Mouse (Mus musculus) embryo, embryonic 10 days (tissue): ENCODE measurements around the gene Coq2.

Source experiments
- DNase-seq: peaks from one replicate; pipeline ENCODE4 v3.0.0-alpha.2; 2015; ENCODE audit warnings: low spot score

Coq2 gene

DNA sequence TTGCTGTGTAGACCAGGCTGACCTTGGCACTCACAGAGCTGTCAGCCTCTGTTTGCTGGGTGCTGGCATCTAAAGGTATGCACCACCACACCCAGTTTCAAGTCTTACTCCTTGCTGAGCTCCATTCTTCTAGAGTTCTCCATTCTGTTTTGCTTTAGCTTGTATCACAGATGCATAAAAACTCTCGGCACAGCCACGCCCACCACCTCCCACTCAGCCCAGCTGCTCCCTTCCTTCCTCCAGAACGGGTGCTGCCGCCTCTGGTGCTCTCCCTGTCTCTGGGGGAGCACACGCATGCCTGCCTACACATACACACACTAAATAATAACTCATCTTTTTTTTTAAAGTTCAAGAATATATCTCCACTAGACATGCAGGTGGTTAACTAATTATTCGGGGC is 16.5 kb downstream of the Coq2 start:
- DNase-seq = no peak

DNA sequence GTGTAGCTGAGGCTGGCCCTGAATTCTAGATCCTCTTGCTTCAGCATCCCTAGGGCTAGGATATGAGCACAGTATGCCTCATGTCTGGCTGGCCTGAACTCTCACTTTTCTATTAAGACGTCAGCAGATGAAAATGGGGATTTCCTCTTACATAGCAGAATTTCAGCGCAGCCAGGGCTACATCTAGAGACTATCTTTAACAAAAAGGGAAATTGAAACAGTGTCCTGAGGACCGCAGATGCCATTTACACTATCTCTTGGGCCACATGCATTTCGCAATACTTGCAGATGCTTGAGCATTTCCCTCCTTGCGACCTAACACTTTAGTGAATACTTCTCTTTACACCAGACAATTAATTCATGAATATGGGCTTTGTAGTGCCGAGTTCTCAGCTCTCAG is 18.6 kb downstream of the Coq2 start:
- DNase-seq = no peak

DNA sequence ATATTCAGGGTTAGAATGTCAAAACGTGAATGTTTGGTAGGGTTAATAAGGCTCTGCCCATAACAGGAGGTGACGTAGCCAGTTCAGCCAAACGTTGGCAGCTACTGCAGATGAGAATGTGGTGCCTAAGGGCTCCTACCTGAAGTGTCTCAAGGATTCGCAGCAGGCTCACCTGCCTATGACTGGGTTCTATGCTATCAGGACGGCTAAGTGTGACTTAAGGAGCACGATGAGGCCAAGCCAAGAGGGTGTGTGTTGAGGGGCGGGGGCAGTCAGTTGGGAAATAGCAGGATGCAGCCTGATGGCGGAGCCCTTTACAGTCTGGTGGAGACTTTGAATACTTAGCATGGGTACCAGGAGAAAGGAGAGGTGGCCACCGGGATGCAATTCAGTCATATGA is 22.6 kb downstream of the Coq2 start:
- DNase-seq = no peak

DNA sequence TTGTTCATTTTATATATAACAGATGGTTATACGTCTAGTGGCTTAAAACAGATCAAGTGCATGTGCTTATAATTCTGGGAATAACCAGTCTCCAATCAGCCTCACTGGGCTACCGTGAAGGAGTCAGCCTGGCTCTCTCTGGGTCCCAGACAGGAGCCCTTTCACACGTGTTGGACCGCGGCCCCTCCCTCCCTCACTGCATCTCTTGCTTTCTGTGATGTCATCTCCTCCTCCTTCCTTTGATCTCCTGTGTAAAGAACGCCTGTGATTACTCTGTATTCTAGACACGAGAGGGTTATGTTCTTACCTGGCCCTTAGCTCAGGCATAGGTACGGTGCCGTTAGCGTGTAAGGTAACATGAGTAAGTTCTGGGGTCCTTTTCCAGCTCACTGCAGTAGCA is 23.5 kb downstream of the Coq2 start:
- no peak for DNase-seq

DNA sequence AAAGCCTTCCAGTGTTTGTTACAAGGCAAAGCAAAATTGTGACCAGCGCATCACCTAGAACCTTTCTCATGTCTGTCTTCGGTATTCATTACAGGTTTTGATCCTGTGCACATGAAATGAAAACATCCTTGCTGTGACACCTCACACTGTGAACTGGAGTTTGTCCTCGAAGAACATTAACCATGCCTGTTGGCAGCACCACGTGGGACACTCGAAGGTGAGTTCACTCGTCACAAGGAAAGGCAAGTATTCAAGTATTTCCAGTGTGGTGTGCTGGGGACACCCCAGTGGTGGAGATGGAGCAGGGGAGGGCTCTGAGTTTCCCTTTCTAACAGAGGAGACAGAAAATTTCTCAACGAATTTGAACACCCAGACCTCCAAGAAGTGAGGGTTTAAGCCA is 24.0 kb downstream of the Coq2 start:
- DNase-seq = no peak

DNA sequence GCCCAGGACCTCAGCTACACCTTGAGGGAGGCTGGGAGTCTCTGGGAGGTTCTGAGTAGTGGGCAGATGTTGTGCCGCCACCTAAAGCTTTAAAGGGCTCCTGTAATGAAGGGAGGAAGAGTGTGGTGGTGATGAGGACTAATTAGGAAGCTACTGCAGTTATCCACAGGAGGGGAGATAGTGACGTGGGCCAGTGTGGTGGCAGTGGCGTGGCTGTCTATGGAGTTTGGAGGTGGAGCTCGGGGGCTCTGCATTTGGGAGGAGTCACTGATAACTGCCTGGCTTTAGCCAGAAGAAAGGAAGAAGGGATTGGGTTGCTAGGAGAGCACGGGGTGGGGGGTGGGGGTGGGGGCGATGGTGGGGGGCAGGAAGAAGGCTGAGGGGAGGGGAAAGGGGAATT is 26.4 kb downstream of the Coq2 start:
- no peak for DNase-seq

DNA sequence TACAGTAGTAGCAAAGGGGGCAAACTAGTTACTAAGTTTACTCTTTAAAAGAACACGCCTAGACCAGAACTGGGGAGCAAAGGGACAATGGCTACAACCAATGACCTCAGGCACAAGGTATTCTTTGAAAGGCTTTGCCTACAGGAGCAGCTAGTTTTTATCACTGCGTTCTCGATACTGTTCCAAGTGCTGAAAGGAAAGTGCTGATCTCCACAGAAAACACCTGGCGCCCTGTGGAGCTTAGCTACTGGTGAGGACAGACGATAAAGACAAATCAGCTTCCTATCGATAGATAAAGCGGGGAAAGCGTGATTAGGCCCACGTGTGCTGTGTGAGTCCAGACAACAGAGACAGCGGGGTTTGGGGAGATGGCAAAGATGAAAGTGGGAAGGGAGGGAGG is 26.9 kb downstream of the Coq2 start:
- DNase-seq = no peak

DNA sequence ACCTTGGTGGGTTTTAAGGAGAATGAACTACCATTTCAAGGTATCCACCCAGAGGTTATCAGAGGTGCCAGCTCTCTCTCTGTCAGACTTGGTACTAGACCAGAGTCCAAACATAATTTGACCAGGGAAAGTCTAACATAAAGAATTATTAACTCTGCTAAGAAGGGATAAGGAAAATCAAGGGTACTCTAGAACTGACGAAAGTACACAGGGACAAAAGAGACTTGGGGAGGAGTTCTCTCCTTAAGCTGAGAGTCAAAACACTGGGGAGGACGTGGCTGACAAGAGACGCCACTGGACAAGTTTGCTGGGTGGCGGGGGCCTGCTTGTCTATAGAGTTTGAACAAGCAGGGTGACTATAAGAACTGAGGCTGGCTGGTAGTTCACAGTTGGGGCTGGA is 28.4 kb downstream of the Coq2 start:
- no peak for DNase-seq

DNA sequence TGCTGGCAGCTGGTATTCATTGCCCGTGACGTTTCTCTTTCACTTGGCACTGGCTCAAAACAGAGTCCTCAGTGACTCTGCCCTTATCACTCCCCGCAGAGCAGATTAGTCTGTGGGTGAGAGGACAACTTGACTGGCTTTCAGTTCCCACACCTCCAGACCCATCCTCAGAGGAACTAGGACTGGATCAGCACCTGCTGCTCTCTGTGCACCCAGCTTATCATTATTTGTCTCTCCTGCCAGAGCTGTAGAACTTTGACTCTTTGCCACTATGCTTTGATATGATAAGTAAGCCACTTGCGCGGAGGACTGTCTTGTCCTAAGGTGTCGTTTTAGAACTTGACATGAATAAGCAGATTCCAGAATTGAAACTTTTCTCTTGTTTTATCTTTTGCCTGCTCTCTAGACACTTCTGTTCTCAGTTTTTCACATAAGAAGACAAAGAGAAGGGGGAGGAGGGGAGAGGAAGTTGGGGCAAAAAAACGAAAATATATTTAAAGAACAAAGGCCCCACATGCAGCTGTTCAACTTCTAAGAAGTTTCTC is 30.9 kb downstream of the Coq2 start:
- DNase-seq = no peak

DNA sequence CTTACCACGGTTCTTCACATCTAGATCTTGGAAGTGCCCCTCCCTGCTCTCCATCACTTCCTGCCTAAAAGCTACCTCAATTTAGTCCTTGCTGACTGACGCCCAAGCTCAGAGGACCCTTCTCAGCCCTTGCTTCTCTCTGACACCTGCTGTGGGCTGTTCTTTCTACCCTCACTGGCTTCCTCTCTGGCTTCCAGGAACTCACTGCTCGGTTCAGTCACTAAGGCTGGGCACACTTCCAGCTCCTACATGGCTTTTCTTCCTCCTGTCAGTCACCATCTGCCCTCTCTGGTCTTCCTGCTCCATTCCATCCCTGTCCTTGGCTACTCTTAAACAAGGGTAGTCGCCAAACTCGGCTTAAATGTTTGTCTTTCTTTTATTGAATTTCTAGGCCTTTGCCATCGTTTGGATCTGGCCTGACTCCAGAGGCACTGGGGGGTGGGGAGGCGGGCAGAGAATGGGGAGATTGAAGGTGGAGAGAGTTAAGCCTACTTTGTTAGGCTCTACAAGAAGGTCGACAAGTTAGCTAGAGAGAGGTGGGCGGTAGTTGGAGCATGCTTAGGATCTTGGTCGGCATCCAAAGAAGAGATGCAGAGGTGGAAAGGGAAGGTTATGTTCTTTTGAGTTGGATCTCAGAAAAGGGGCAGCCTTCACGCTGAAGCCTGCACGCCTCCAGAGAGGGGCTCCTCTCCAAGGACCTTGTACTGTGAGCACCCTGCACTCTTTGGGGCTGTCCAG is 31.5 kb downstream of the Coq2 start:
- DNase-seq = no peak

DNA sequence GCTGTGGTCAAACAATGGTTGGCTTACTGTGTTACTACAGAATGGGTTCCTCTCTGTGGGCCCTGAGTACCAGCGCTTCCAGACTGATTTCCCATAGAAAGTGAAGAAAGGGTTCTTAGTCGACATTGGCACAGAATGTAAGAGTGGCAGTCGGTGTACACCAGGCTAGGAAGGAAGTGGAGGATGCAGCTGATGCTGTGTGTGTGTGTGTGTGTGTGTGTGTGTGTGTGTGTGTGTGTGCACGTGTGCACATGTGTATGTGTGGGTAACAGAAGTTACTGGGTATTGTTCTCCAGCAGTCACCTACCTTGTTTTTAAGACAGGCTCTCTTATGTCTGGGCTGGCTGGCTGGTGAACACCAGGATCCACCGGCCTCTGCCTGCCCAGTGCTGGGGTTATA is 32.6 kb downstream of the Coq2 start:
- no peak for DNase-seq

DNA sequence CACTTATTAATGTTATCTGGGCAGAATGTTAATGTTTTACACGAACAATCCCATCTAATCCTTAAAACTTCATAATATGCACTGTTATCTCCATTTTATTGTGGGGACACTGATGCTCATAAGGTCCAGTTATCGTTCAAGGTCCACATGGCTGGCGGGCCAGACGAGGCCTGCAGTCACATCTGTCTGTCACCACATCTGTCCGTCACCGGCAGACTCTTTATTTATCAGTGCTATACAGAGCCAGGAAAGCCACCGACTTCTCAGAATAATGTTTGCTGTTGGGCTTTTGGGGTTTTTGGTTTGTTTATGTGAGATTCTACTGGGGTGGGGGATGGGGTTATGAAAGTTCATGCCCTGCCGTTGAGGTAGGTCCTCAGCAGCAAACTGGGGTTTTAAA is 36.5 kb downstream of the Coq2 start:
- DNase-seq = no peak

DNA sequence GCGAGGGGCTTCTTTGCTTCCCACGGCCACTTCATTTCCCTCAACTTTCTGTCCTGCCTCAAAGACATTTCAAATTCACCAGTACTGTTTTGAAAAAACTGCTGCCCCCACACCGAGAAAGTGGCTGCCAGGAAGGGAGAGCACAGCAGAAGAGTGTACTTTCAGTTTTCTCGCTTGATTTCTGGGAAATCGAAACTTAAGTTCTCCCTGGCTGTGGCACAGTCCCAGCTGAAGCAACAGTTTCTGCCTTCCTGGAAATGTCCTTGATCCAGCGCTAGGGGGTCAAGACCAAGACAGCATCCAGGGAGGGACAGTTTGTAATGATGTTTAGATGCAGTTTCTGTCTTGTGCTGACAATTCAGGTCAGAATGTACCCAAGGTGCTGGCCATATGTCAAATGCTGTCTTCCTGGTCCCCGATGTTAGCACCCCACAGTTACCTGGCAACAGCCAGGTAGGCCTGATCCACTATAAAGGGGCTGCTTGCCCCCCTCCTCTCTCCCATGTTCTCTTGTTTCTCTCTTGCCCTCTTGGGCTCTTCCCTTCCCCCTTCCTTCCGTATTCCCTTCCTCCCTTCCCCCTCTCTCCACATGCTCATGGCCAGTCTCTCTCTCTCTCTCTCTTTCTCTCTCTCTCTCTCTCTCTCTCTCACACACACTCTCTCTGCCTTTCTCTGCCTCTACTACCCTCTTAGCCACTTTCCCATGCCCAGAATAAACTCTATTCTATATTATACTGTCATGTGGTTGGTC is 38.0 kb downstream of the Coq2 start:
- DNase-seq = no peak

DNA sequence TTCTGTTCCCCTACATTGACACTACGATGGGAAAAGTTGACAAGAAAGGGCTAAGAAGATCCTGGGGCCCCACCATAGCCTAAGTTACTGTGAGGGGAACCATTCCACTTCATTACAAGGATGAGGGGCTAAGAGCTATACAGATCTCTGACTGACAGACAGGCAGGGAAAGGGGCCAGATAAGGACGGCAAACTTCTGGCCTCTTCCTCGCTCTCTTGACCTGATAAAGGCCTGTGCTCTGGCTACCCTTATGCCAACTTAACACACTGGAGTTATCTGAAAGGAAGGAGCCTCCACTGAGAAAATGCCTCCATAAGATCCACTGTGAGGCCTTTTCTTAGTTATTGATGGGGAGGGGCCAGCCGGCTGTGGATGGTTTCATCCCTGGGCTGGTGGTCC is 39.0 kb downstream of the Coq2 start:
- no peak for DNase-seq

DNA sequence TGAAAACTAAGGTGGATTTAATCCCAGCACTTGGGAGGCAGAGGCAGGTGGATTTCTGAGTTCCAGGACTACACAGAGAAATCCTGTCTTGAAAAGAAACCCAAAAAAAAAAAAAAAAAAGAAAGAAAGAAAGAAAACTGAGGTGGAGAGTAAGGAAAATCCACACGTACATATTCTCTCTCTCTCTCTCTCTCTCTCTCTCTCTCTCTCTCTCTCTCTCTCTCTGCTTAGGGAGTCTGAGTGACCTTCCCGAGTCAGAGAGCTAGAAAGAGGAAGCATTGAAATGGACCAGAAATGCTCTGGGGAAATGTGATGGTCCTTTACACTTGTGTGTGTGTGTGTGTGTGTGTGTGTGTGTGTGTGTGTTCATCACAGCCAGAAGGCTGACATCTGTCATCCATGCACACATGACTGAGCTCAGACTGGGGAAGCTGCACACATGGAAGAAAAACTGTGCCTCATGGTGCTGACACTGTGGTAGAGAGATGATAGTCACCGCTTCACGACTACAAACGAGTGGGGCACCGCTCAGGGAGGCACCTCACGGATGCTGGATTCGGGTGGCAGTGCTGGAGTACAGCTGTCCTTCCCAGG is 40.0 kb downstream of the Coq2 start:
- no peak for DNase-seq

DNA sequence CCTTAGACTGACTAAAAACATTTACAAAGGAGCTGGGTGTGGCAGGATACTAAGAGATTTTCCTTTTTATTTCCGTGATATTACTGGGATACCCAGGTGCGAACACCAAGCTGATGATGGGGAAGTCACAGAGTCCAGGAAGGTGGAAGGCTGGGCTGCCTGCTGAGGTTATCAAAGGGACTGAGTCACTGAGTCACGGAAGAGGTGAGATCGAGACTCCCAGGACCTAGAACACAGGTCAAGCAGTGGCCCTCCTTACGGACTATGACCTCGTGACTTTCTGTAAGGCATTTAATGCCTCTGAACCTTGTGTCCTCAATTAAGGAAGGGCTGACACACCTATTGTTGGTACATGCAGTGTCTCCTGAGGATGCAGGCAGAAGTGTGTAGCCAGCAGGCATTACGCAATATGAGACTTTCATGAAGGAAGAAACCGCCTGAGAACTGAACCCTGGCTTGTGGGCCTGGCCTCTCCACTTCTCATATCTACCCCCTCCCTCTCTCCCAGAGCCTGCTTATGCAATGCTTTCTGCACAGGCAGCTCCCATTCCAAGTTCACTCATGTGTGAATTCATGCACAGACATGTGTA is 42.3 kb downstream of the Coq2 start:
- no peak for DNase-seq

DNA sequence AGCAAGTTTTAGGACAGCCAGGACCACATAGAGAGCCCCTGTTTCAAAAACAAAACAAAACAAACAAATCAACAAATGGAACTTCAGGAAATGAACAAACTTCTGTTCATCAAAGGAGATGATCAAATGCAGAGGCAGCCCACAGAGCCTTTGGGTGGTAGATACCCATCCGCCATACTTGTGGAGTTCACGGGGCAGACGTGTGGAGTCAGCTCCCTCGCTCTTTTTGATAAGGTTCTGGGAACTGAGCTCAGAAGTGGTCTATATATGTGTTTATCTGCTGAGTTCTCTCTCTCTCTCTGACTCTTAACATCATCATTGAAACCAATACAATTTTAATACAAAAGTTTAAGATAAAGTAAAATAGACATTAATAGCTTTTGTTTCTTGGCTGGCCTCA is 46.1 kb downstream of the Coq2 start:
- no peak for DNase-seq

DNA sequence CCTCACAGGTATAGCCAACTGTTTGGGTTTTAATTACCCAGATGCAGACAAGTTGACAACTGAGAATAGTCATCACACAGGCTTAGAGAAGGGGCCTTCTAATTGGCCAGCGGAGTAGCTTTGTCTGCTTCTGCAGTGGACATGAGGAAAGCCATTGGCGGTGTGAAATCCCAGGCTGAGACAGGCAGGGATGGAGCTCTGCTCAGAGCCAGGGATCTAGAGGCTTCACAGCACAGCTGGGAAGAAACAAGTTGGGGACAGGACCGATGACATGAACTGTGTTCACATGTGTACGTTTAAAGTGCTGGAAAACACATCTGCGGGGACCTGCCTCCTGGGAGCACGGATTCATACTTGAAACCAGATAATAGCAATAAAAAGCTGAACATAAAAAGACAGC is 48.4 kb downstream of the Coq2 start:
- DNase-seq = no peak

DNA sequence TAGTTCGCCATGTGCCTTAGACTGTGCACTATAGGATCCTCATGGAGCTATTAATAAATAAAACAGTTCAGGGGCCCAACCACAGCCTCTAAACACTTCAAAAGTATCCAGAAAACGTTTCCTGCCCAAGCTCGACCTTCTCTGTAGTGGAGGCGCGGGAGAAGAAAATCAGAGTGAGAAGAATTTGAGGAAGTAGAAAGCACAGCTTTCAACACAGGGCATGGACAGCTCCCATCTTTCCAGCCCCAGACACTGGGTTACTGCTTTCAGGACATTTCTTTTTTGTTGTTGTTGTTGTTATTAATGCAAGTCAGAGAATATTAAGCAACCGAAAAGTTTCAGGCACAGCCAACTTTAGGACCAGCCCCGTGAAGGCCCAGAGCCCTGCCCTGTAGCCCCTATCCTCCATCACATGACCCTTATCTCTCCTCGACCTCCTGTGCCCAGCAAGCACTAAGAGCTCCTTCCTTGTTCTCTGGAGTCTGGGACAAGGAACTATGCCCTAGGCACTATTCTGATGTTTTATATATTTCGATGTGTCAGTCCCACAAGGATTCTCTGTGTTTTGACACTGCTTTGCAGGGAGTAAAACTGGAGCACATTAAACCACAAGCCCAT is 50.1 kb downstream of the Coq2 start:
- DNase-seq = no peak

DNA sequence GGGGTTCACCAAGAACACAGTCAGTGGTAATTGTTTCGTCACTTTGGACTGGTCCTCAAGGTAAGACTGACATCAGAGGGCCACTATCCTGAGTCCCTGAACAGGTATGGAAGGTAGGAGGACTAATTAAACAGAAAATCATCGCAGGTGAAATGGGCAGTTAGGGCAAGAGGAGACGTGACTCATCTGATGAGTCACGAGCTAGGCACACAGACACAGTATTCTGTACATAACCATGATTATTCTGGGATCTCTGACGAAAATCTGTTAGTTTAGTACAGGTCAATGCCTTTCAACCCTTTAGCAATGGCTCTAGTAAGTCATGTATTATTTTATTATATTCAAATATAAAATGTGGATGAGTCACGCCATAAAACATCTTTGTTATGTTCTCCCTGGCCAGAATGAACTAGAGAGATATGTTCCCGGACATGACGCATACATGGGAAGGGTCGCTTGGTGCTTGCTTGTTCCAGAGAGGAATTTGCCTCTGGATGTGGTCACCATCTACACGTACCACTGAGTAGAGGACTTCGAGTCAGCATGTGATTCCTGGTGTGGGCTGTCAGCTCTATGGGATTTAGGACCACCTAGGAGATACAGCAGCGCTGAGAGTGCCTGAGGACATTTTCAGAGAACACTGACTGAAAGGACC is 52.3 kb downstream of the Coq2 start:
- no peak for DNase-seq

DNA sequence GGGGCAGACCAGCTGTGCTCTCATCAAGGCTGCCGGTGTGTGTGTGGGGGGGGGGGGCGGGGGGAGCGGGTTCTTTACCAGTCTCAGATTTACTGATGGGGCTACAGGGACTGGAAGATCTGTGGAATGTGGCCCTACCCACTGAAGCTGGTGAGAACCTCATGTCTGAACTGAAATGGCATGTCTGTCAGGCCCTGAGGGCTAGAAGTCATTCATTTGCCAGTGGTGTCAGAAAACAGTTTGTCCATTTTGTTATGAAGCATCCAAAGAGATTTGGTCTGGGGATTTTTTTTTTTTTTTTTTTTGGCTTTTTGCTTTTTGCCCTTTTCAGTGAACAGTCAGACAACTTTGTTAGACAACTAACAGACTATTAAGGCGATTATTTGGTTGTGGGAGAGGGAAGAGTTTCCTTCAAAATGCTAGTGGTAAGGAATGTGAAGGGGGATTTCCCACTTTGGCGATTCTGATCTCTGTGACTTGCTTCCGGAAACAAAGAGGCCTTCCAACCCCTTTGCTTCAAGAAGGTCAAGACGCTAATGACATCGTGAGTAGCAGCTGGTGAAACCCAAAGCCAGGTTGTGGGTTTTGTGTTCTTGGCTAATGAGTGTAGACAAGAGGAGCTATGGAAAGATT is 52.9 kb downstream of the Coq2 start:
- DNase-seq = no peak
